Mouse (Mus musculus) small intestine, adult 2 months (tissue): Measurements from ENCODE around the gene Gm9758. TPM values are rescaled to one million over a fixed set of nuclear protein-coding genes. Genes with fewer than 3 reads are reported as not detected.
"Not testable (repeated sequence)": the region's sequence is repeated elsewhere in the genome, so short reads cannot be mapped to it uniquely, and the experiment has no call there.

ENCODE experiments used
- H3K27ac ChIP-seq: fragments of 200-500 bp; 2 replicates; pipeline ENCODE4 v1.5.1; 2012; ENCODE audit warnings: low read depth, low read length, control low read depth, inconsistent platforms; ENCODE audit not compliant: insufficient read depth
- H3K27me3 ChIP-seq: fragments of 200-500 bp; 2 replicates; pipeline ENCODE4 v1.6.1; 2012; ENCODE audit warnings: mild to moderate bottlenecking, moderate library complexity, low read length, inconsistent platforms; ENCODE audit not compliant: control insufficient read depth, insufficient read depth
- H3K36me3 ChIP-seq: fragments of 200-500 bp; 2 replicates; pipeline ENCODE4 v1.6.1; 2012; ENCODE audit warnings: mild to moderate bottlenecking, low read length, control low read depth, inconsistent platforms; ENCODE audit not compliant: control insufficient read depth, insufficient read depth
- H3K4me1 ChIP-seq: fragments of 200-500 bp; 2 replicates; pipeline ENCODE4 v1.6.1; 2012; ENCODE audit warnings: low read length, inconsistent platforms, mixed read lengths; ENCODE audit not compliant: control insufficient read depth, insufficient read depth, insufficient read length
- H3K4me3 ChIP-seq: fragments of 200-500 bp; 2 replicates; pipeline ENCODE4 v1.5.1; 2012; ENCODE audit warnings: low read depth, mild to moderate bottlenecking, control low read depth, inconsistent platforms, low read length, moderate library complexity
- WGBS: fragments of 180-500 bp; shearing (Covaris S2); methylation state at CpG from one replicate; pipeline ENCODE4 v1.1.7; 2018; 5-methylcytosine and 5-hydroxymethylcytosine counted together
- polyA plus RNA-seq: library from polyadenylated mRNA; depleted of rRNA; stranded (reverse); fragments of >200 nt; gene quantifications from 2 replicates; pipeline ENCODE4 v1.2.3, GENCODE M21; 2012; rRNA removed

Gene Gm9758
- polyA plus RNA-seq, result not detected in 2 replicates

- H3K27me3 ChIP-seq, H3K4me1 ChIP-seq: not testable (repeated sequence)
- 36% methylated on average over 1 of the region's 1 CpGs for WGBS
These were observed at the start of gene Gm9758 for GRCm38 (mm10) chr5:14914799-14915198. TSS of gene Gm9758 (minus strand) at chr5:14914899.

GRCm38 (mm10) chr5:14963821-14964220 lies 49.1 kb upstream of the Gm9758 start:
- not testable (repeated sequence) for H3K27me3 ChIP-seq, H3K27ac ChIP-seq, H3K4me1 ChIP-seq, H3K4me3 ChIP-seq, H3K36me3 ChIP-seq
- WGBS, result 80% methylated on average over 13 of the region's 13 CpGs

More at GRCm38 (mm10) chr5:14914799-14915198, at the start of gene Gm9758:
- H3K36me3 ChIP-seq, H3K4me3 ChIP-seq, H3K27ac ChIP-seq: not testable (repeated sequence)

- H3K4me1 ChIP-seq, H3K4me3 ChIP-seq, H3K36me3 ChIP-seq, H3K27ac ChIP-seq, H3K27me3 ChIP-seq: not testable (repeated sequence)
- WGBS, result 80% methylated on average over 4 of the region's 4 CpGs
These were observed 46.8 kb upstream of the Gm9758 start for GRCm38 (mm10) chr5:14961502-14961901.

- not testable (repeated sequence) for H3K27ac ChIP-seq, H3K27me3 ChIP-seq, H3K4me1 ChIP-seq, H3K4me3 ChIP-seq, H3K36me3 ChIP-seq
- WGBS, result 54% methylated on average over 1 of the region's 1 CpGs
These were observed 41.4 kb upstream of the Gm9758 start for GRCm38 (mm10) chr5:14955928-14956706.

- not testable (repeated sequence) for H3K36me3 ChIP-seq, H3K27ac ChIP-seq, H3K4me3 ChIP-seq, H3K4me1 ChIP-seq, H3K27me3 ChIP-seq
These were observed 38.9 kb upstream of the Gm9758 start for GRCm38 (mm10) chr5:14953587-14953986.

GRCm38 (mm10) chr5:14952749-14953148 lies 38.0 kb upstream of the Gm9758 start:
- WGBS, result 71% methylated on average over 3 of the region's 3 CpGs
- not testable (repeated sequence) for H3K27ac ChIP-seq, H3K4me3 ChIP-seq, H3K36me3 ChIP-seq, H3K27me3 ChIP-seq, H3K4me1 ChIP-seq

GRCm38 (mm10) chr5:14951822-14952221 lies 37.1 kb upstream of the Gm9758 start:
- 56% methylated on average over 7 of the region's 7 CpGs for WGBS
- H3K36me3 ChIP-seq, H3K27me3 ChIP-seq, H3K4me3 ChIP-seq, H3K4me1 ChIP-seq, H3K27ac ChIP-seq: not testable (repeated sequence)

GRCm38 (mm10) chr5:14947482-14948198 lies 32.9 kb upstream of the Gm9758 start:
- H3K27ac ChIP-seq, H3K36me3 ChIP-seq, H3K4me1 ChIP-seq, H3K27me3 ChIP-seq, H3K4me3 ChIP-seq: not testable (repeated sequence)
- 54% methylated on average over 4 of the region's 4 CpGs for WGBS

GRCm38 (mm10) chr5:14945524-14945923 lies 30.8 kb upstream of the Gm9758 start:
- not testable (repeated sequence) for H3K27ac ChIP-seq, H3K4me3 ChIP-seq, H3K4me1 ChIP-seq, H3K27me3 ChIP-seq, H3K36me3 ChIP-seq
- 33% methylated on average over 4 of the region's 4 CpGs for WGBS

GRCm38 (mm10) chr5:14941043-14941442 lies 26.3 kb upstream of the Gm9758 start:
- not testable (repeated sequence) for H3K36me3 ChIP-seq, H3K4me3 ChIP-seq, H3K4me1 ChIP-seq, H3K27me3 ChIP-seq, H3K27ac ChIP-seq
- 88% methylated on average over 1 of the region's 1 CpGs for WGBS

- not testable (repeated sequence) for H3K36me3 ChIP-seq, H3K27ac ChIP-seq, H3K4me1 ChIP-seq, H3K4me3 ChIP-seq, H3K27me3 ChIP-seq
- 28% methylated on average over 1 of the region's 1 CpGs for WGBS
These were observed 23.6 kb upstream of the Gm9758 start, which contains the start of gene Speer4e for GRCm38 (mm10) chr5:14938329-14938728. TSS of gene Speer4e (minus strand) at chr5:14938429.
